Mouse (Mus musculus) G1E (cell line): Measurements from ENCODE around the gene Sct.

Source experiments
- CTCF ChIP-seq: IDR thresholded peaks from 2 replicates; pipeline ENCODE4 v1.5.1; 2012; ENCODE audit warnings: low read depth, low read length, inconsistent platforms, mixed read lengths
- GATA1 ChIP-seq: IDR thresholded peaks from 2 replicates; pipeline ENCODE4 v1.6.1; 2012; ENCODE audit warnings: borderline replicate concordance, low read length, inconsistent platforms, mixed read lengths
- GATA2 ChIP-seq: IDR thresholded peaks from 2 replicates; pipeline ENCODE4 v1.6.1; 2012; ENCODE audit warnings: low read depth, low read length, inconsistent platforms, borderline replicate concordance
- TAL1 ChIP-seq: conservative IDR thresholded peaks from 2 replicates; pipeline ENCODE4 v1.6.1; 2012; ENCODE audit warnings: low read depth, low read length, inconsistent platforms, mixed read lengths

GRCm38 (mm10) chr7:141314416-141314815, 35.5 kb upstream of the Sct start:
- TF ChIP-seq CTCF: no peak
- no peak for TF ChIP-seq GATA1
- no peak for TF ChIP-seq TAL1
- TF ChIP-seq GATA2: no peak
